Mouse (Mus musculus) heart, postnatal 36 days (tissue): ENCODE results near the gene Polr3h. TPM values are rescaled to one million over a fixed set of nuclear protein-coding genes. Genes with fewer than 3 reads are reported as not detected.
A peak's percentile ranks its signal among the peaks of the same experiment; 100 is the strongest.

Source experiments
- DNase-seq, 2 experiments: peaks; one replicate each; pipeline ENCODE4 v3.0.0; 2021 to 2022
- intact Hi-C: fragments of 180-260 bp; cut with DNase I; formaldehyde crosslinking; loops from one replicate; pipeline ENCODE4 v1.15.1; 2025
- total RNA-seq, 2 experiments: library from RNA; stranded (reverse); gene quantifications; 2 replicates each; pipeline ENCODE4 v1.2.3; 2021

The Polr3h gene
- total RNA-seq, 2 experiments from 2014 or later, result 9.0 to 10.6 TPM

DNA sequence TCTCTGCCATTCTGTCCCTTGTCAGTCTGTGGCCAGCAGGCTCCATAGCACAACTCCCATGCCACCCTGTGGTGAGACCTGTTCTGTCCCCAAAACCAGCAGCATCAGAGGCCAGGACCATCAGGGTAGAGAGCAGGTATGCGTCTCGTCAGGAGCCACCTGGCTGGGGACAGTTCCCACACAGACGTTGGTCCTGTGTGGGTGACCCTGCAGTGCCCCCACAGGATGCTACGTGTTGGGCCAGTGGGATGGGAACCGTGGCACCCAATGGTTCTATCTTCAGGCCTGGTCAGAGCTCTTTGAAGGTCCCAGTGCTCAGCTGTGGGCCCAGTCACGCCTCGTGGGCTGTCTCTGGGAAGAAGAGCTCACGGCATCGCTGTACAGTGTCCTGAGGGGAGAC is 25.1 kb upstream of the Polr3h start:
- no peak for DNase-seq
- intact Hi-C loops, result loop anchor here (10.0 kb wide), 1 partner anchor 284 kb away; no protein-coding TSS in a partner anchor

DNA sequence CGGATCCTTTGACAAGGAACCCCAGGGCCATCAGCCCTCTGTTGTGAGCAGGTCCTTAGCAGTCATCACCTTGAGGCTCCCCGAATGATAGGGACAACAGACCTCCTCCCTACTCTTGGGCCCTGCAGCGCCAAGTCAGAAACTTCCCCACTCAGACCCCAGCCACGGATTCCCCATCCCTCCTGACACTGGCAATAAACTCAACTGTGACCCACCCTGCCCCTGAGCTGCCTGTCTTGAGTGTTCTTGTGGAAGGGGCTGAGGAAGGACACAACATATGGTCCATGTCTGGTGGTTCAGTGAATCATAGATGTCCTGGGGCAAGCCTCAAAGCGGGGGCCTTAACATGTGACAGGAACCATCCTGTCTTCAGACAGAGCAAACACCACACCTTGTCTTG is 24.7 kb upstream of the Polr3h start:
- DNase-seq, result no peak

GRCm38 (mm10) chr15:81949476-81950131 is 23.6 kb upstream of the Polr3h start:
- no peak for DNase-seq
- intact Hi-C loops, result loop anchor here (10.0 kb wide), 1 partner anchor 285 kb away; no protein-coding TSS in a partner anchor

More for the DNA sequence above, 24.7 kb upstream of the Polr3h start:
- intact Hi-C loops, result loop anchor here (10.0 kb wide), 1 partner anchor 284 kb away; no protein-coding TSS in a partner anchor

GRCm38 (mm10) chr15:81949076-81949475 is 23.0 kb upstream of the Polr3h start:
- DNase-seq, result no peak
- intact Hi-C loops, result no loop called here

GRCm38 (mm10) chr15:81943176-81943749 is 17.2 kb upstream of the Polr3h start:
- intact Hi-C loops, result no loop called here
- no peak for DNase-seq

DNA sequence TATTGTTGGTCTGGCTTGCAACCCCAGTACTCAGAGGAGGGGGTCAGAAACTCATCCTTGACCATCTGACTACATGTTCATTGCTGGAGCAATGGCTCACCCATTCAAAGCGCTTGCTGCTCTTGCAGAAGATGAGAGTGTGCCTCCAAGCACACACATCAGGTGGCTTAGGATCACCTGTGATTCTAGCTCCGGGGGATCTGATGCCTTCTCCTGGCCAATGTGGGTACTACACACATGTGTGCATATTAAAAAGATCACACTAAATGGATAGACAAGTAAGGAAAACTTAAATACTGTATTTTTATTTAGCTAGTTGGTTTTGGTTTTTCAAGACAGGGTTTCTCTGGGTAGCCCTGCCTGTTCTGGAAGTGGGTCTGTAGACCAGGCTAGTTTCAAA is 15.0 kb upstream of the Polr3h start:
- DNase-seq, result no peak

GRCm38 (mm10) chr15:81940219-81940618 is 14.2 kb upstream of the Polr3h start:
- DNase-seq, result no peak
- intact Hi-C loops, result no loop called here

More for the DNA sequence above, 15.0 kb upstream of the Polr3h start:
- intact Hi-C loops, result no loop called here

- no peak for DNase-seq
- intact Hi-C loops, result no loop called here
Measured at GRCm38 (mm10) chr15:81939774-81940173, 13.7 kb upstream of the Polr3h start.

- intact Hi-C loops, result no loop called here
- DNase-seq, result no peak
Measured at GRCm38 (mm10) chr15:81939157-81939715, 13.2 kb upstream of the Polr3h start.

GRCm38 (mm10) chr15:81938246-81938645 is 12.2 kb upstream of the Polr3h start:
- intact Hi-C loops, result loop anchor here (1.0 kb wide), 1 partner anchor 51 kb away; no protein-coding TSS in a partner anchor
- peak in 1 of 2 experiments; percentile 50 for DNase-seq

GRCm38 (mm10) chr15:81937098-81937972 is 11.3 kb upstream of the Polr3h start:
- DNase-seq, result peak; percentile 47 to 64
- intact Hi-C loops, result no loop called here

GRCm38 (mm10) chr15:81936679-81937078 is 10.6 kb upstream of the Polr3h start, which contains the start of gene Csdc2:
Gene Csdc2 (plus strand): TSS chr15:81936759.
- intact Hi-C loops, result no loop called here
- peak; percentile 55 to 63 for DNase-seq

GRCm38 (mm10) chr15:81935869-81936637 is 10.0 kb upstream of the Polr3h start:
- intact Hi-C loops, result no loop called here
- DNase-seq, result no peak

DNA sequence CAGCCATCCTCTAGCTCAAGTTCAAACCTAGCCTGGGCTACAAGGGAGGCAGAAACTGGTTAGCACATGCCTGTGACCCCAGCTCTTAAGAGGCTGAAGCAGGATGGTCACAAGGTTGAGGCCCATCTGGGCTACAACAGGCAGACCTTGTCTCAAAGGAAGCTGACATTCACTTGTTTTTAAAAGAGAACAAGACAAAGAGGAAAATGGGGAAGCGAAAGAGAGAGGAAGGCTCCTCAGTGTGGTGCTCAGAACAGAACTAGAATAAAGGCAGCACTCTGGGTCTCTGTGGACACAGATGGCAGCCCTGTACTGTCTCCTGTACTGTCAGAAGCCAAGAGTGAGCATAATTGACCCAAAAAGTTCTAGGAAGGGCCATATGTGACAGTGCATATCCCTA is 7.9 kb upstream of the Polr3h start:
- intact Hi-C loops, result no loop called here
- no peak for DNase-seq

DNA sequence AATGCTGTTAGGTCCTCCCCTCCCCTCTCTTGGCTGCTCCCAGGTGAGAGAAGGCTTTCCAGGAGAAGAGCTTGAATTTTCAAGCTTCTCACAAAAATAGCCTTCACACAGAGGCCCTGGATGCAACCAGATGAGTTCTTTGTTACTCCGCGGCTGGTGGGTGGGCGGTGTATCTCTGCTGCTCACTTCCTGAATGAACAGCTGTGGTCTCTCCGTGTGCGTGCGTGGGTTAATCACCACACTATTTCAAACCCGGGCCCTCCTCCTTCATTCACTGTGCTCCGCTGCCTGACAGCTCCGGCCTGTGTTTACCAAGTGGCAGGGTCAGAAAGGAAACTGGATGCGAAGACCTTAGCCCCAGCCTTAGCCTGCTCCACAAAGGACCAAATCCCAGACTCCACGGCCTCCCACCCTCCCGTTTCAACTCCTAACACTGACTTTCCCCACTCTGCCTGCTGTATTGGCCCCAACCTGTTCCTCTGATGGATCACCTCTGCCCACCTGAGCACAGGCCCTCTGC is 7.0 kb upstream of the Polr3h start:
- DNase-seq, result no peak

DNA sequence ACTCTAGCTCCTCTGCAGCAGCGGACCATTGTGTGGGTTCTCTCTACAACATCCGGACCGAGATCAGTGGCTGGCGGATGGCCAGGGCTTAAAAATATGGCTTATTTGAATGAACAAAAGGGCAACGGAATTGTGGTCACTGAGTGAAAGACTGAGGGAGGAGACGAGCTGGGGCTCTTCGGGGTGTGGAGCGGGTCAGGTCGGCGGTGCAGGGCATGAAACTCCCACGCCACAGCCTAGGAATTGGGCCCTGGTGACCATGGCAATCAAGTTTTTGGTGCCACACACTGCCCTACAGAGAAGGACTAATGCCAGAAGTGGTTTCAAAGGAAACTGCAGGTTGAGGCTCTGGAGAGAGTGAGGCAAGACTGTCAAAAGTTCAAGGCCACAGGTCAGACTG is 2.2 kb upstream of the Polr3h start:
- DNase-seq, result peak; percentile 33 to 45
- intact Hi-C loops, result no loop called here

More for the DNA sequence above, 7.0 kb upstream of the Polr3h start:
- intact Hi-C loops, result no loop called here

GRCm38 (mm10) chr15:81927741-81928140 is 1.7 kb upstream of the Polr3h start:
- intact Hi-C loops, result loop anchor here (2.0 kb wide), 1 partner anchor 33 kb away; the partner anchor contains the start of gene Pmm1
- DNase-seq, result no peak

DNA sequence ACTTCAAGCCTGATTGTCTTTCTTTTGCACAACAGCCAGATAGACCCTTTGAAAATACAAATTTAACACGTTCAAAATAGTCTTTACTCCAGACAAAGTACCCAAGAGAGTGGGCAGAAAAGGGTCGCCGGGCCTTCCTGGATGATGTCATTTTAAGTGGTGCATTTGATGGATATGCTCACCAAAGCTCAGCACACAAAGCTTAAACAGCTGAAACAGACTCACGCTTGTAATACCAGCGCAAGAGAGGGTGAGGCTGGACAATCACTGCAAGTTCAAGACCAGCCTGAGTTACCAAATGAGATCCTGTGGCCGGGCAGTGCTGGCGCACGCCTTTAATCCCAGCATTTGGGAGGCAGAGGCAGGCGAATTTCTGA is 394 bp upstream of the Polr3h start:
- intact Hi-C loops, result loop anchor here (2.0 kb wide), 1 partner anchor 34 kb away; the partner anchor contains the start of gene Pmm1

DNA sequence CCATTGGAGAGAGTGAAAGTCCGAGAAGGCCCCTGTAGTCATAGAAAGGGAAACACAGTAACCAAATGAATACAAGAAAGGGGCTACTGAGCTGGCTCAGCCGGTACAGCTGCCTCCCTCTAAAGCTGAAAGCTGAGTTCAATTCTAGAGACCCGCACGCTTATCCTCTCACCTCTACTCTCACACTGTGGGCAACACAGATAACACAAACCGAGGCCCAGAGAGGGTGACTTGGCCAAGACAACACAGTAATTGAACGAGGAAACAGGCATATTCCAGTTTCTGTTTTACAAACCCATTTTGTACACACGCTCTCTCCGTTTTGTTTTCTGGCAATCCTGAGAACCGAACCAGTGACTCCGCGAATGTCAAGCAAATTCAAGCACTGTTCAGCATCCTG is 1.1 kb downstream of the Polr3h start:
- intact Hi-C loops, result no loop called here
- DNase-seq, result no peak

More for the DNA sequence above, 394 bp upstream of the Polr3h start:
- DNase-seq, result no peak

GRCm38 (mm10) chr15:81921255-81921654 is 4.8 kb downstream of the Polr3h start:
- intact Hi-C loops, result no loop called here
- DNase-seq, result no peak
